Mouse (Mus musculus): ENCODE measurements around the gene Gsg1. TPM values are rescaled to one million over a fixed set of nuclear protein-coding genes. Genes with fewer than 3 reads are reported as not detected.
A peak's percentile ranks its signal among the peaks of the same experiment; 100 is the strongest.

The Gsg1 gene
- polyA plus RNA-seq, 1 experiment from 2014 or later: 0.51 TPM

DNA sequence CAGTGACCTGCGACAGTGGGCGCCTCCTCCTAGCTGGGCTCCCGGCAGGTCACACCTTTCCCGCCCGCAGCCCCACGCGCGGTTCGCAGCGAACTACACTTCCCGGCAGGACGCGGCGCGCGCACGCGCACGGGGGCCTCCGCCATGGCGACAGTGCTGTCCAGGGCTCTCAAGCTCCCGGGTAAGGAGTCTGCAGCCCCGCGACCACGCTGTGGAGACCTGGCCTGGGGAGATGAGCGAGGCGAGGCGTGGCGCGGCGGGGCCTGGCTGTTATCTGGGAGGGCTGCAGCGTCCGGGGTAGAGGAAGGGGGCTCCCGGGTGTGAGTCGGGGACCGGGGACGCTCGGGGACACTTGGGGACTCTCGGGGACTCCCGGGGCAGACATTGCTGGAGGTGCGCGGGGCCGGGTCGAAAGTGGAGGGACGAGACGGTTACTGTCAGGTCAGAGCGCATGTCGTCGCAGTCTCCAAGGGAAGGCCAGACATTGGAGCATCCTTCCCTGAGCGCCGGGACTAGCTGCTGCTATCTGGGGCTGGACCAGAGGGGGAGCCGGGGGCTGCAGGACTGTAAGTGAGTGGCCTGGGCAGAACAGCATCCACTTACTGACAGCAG lies 56.1 kb downstream of the Gsg1 start, which contains the start of the genes Fam234b and Hebp1:
Gene Fam234b (plus strand): TSS at position 57 of the 612 bp plus-strand sequence.
Gene Hebp1 (minus strand): TSS at position 102 of the 612 bp plus-strand sequence.
- peak within 1 kb of the TSS; percentile 82 for H3K4me2 ChIP-seq
- peaks cover 9% of the 10 kb centered on the region for H3K4me1 ChIP-seq (replicated peaks; ENCODE audit: control insufficient read depth, insufficient read depth, low read length)
- peak within 1 kb of the TSS; percentile 75 for H3K4me3 ChIP-seq (ENCODE audit: low read depth, low read length)
- DNase-seq (ENCODE audit: low spot score): peak; percentile 83
- H3K36me3 ChIP-seq (ENCODE audit: control insufficient read depth, insufficient read depth, low read length): no peaks in the 10 kb centered on the region; the same call in 1 of the 2 replicates
- no peaks in the 10 kb centered on the region for H3K9me3 ChIP-seq (ENCODE audit: control insufficient read depth, low read length)
- peak within 1 kb of the TSS; percentile 93 for H3K9ac ChIP-seq (ENCODE audit: low read depth, low read length)
- peak; percentile 68 for ATAC-seq (replicated peaks; ENCODE audit: low FRiP score)
- WGBS: under 1% methylated on average over 52 of the region's 52 CpGs
- H3K27ac ChIP-seq (ENCODE audit: low read depth, low read length): peak within 1 kb of the TSS; percentile 96
- no peaks in the 10 kb centered on the region for H3K27me3 ChIP-seq (replicated peaks; ENCODE audit: control insufficient read depth, insufficient read depth, low read length)

- 16% methylated on average over 7 of the region's 7 CpGs for WGBS
- H3K27me3 ChIP-seq (replicated peaks; ENCODE audit: control insufficient read depth, insufficient read depth, low read length): no peaks in the 10 kb centered on the region
- peak overlapping the region; percentile 93 for H3K9ac ChIP-seq (ENCODE audit: low read depth, low read length)
- no peaks in the 10 kb centered on the region; the same call in 1 of the 2 replicates for H3K36me3 ChIP-seq (ENCODE audit: control insufficient read depth, insufficient read depth, low read length)
- H3K4me3 ChIP-seq (ENCODE audit: low read depth, low read length): peak overlapping the region; percentile 75
- peak overlapping the region; percentile 96 for H3K27ac ChIP-seq (ENCODE audit: low read depth, low read length)
- no peak for ATAC-seq (replicated peaks; ENCODE audit: low FRiP score)
- H3K9me3 ChIP-seq (ENCODE audit: control insufficient read depth, low read length): no peaks in the 10 kb centered on the region
- DNase-seq (ENCODE audit: low spot score): no peak
- H3K4me2 ChIP-seq: peak overlapping the region; percentile 82
- peaks cover 9% of the 10 kb centered on the region for H3K4me1 ChIP-seq (replicated peaks; ENCODE audit: control insufficient read depth, insufficient read depth, low read length)
Measured at GRCm38 (mm10) chr6:135197446-135197845, 56.7 kb downstream of the Gsg1 start.

DNA sequence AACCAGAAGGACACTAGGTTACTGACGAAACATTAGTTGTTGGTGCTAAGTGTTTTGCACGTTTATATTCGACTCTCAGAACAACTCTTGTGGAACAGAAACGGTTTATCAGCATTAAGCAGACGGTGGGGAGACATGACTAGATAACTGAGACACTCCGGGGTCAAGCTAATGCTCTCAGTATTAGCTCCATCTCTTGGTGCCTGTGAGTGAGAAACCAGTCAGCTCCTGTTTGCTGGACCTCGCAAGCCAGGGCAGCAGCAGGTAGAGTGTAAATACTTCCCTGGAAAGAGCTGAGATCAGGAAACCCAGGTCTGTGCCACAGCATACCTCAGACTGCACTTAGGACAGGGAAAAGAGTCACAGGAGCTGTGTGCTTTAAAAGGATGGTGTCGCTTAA lies 57.4 kb downstream of the Gsg1 start:
- H3K9ac ChIP-seq (ENCODE audit: low read depth, low read length): peak overlapping the region; percentile 93

GRCm38 (mm10) chr6:135194907-135195306 lies 59.2 kb downstream of the Gsg1 start:
- Histone ChIP-seq H3K9me3 (ENCODE audit: control insufficient read depth, low read length) (no peaks in the 10 kb centered on the region), H3K4me2 (peak overlapping the region; percentile 82; the same call in 1 of the 2 replicates), H3K27ac (ENCODE audit: low read depth, low read length) (no peak overlapping the region), H3K9ac (ENCODE audit: low read depth, low read length) (no peak overlapping the region), H3K4me1 (replicated peaks; ENCODE audit: control insufficient read depth, insufficient read depth, low read length) (peaks cover 8% of the 10 kb centered on the region), H3K27me3 (replicated peaks; ENCODE audit: control insufficient read depth, insufficient read depth, low read length) (no peaks in the 10 kb centered on the region), H3K4me3 (ENCODE audit: low read depth, low read length) (no peak overlapping the region), H3K36me3 (ENCODE audit: control insufficient read depth, insufficient read depth, low read length) (no peaks in the 10 kb centered on the region; the same call in 1 of the 2 replicates)
- DNase-seq (ENCODE audit: low spot score): no peak
- ATAC-seq (replicated peaks; ENCODE audit: low FRiP score): no peak
- WGBS: 74% methylated on average over 4 of the region's 4 CpGs

More for the DNA sequence above, 57.4 kb downstream of the Gsg1 start:
- ATAC-seq (replicated peaks; ENCODE audit: low FRiP score) (peak; percentile 83), DNase-seq (ENCODE audit: low spot score) (no peak)
- peaks cover 9% of the 10 kb centered on the region for H3K4me1 ChIP-seq (replicated peaks; ENCODE audit: control insufficient read depth, insufficient read depth, low read length)
- WGBS: 24% methylated on average over 8 of the region's 8 CpGs
- H3K4me3 ChIP-seq (ENCODE audit: low read depth, low read length): peak overlapping the region; percentile 75
- H3K36me3 ChIP-seq (ENCODE audit: control insufficient read depth, insufficient read depth, low read length): no peaks in the 10 kb centered on the region; the same call in 1 of the 2 replicates
- H3K27ac ChIP-seq (ENCODE audit: low read depth, low read length): peak overlapping the region; percentile 96
- no peaks in the 10 kb centered on the region for H3K9me3 ChIP-seq (ENCODE audit: control insufficient read depth, low read length)
- H3K27me3 ChIP-seq (replicated peaks; ENCODE audit: control insufficient read depth, insufficient read depth, low read length): no peaks in the 10 kb centered on the region
- peak overlapping the region; percentile 82 for H3K4me2 ChIP-seq

GRCm38 (mm10) chr6:135193733-135194132 lies 60.4 kb downstream of the Gsg1 start:
- Histone ChIP-seq H3K4me3 (ENCODE audit: low read depth, low read length) (no peak overlapping the region), H3K4me1 (replicated peaks; ENCODE audit: control insufficient read depth, insufficient read depth, low read length) (peaks cover 6% of the 10 kb centered on the region), H3K4me2 (no peak overlapping the region), H3K9me3 (ENCODE audit: control insufficient read depth, low read length) (no peaks in the 10 kb centered on the region), H3K36me3 (ENCODE audit: control insufficient read depth, insufficient read depth, low read length) (no peaks in the 10 kb centered on the region; the same call in 1 of the 2 replicates), H3K9ac (ENCODE audit: low read depth, low read length) (no peak overlapping the region), H3K27me3 (replicated peaks; ENCODE audit: control insufficient read depth, insufficient read depth, low read length) (no peaks in the 10 kb centered on the region), H3K27ac (ENCODE audit: low read depth, low read length) (no peak overlapping the region)
- 68% methylated on average over 4 of the region's 4 CpGs for WGBS
- DNase-seq (ENCODE audit: low spot score) (no peak), ATAC-seq (replicated peaks; ENCODE audit: low FRiP score) (no peak)

DNA sequence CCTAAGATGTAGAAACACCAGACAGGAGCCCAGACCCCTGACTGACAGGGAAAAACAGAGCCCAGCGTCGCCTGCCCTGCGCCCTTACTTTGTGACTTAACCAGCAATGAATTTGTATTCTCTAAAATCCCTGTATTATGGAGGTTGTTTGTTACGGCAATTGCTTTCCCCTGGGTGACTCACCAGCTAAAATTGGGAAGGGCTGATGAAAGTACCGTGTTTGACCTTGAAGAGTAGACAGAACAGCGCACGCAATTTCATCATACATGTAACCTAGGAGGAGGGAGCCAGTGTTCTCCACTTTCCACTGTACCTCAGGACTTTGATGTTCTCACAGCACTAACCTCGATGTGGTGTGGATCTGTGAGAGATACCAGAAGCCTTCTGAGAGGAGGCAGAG lies 61.2 kb downstream of the Gsg1 start:
- Histone ChIP-seq H3K9me3 (ENCODE audit: control insufficient read depth, low read length) (no peaks in the 10 kb centered on the region), H3K27me3 (replicated peaks; ENCODE audit: control insufficient read depth, insufficient read depth, low read length) (no peaks in the 10 kb centered on the region), H3K36me3 (ENCODE audit: control insufficient read depth, insufficient read depth, low read length) (no peaks in the 10 kb centered on the region; the same call in 1 of the 2 replicates), H3K4me3 (ENCODE audit: low read depth, low read length) (no peak overlapping the region), H3K27ac (ENCODE audit: low read depth, low read length) (no peak overlapping the region), H3K9ac (ENCODE audit: low read depth, low read length) (no peak overlapping the region), H3K4me1 (replicated peaks; ENCODE audit: control insufficient read depth, insufficient read depth, low read length) (peaks cover 6% of the 10 kb centered on the region), H3K4me2 (no peak overlapping the region)
- no peak for ATAC-seq (replicated peaks; ENCODE audit: low FRiP score)
- 79% methylated on average over 8 of the region's 8 CpGs for WGBS
- DNase-seq (ENCODE audit: low spot score): no peak

- Histone ChIP-seq H3K4me1 (replicated peaks; ENCODE audit: control insufficient read depth, insufficient read depth, low read length) (peaks cover 9% of the 10 kb centered on the region), H3K36me3 (ENCODE audit: control insufficient read depth, insufficient read depth, low read length) (no peaks in the 10 kb centered on the region; the same call in 1 of the 2 replicates), H3K9me3 (ENCODE audit: control insufficient read depth, low read length) (no peaks in the 10 kb centered on the region), H3K27me3 (replicated peaks; ENCODE audit: control insufficient read depth, insufficient read depth, low read length) (no peaks in the 10 kb centered on the region), H3K4me2 (no peak overlapping the region), H3K9ac (ENCODE audit: low read depth, low read length) (no peak overlapping the region), H3K27ac (ENCODE audit: low read depth, low read length) (no peak overlapping the region), H3K4me3 (ENCODE audit: low read depth, low read length) (no peak overlapping the region)
- DNase-seq (ENCODE audit: low spot score) (no peak), ATAC-seq (replicated peaks; ENCODE audit: low FRiP score) (no peak)
- WGBS: 91% methylated on average over 1 of the region's 1 CpGs
Measured at GRCm38 (mm10) chr6:135191906-135192305, 62.2 kb downstream of the Gsg1 start.

DNA sequence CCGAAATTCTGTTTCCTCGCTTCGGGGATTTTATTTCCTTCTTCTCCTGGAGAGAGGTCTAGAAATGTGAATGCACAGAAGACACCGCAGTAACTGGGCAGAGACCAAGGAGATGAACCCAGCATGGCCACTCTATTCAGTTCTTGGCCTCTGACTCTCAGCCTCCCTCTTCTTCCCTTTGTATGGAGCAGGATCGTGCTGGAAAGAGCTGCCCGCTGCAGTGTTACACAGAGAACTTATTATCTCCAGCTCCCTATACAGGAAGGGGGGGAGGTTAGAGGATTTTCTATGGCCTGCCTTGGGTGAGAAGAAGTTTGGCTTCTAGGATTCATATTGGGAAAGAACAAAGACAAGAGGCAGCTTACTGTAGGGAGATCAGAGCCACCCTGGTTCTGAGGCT lies 64.0 kb downstream of the Gsg1 start:
- 75% methylated on average over 6 of the region's 6 CpGs for WGBS
- Histone ChIP-seq H3K27me3 (replicated peaks; ENCODE audit: control insufficient read depth, insufficient read depth, low read length) (no peaks in the 10 kb centered on the region), H3K4me3 (ENCODE audit: low read depth, low read length) (no peak overlapping the region), H3K4me1 (replicated peaks; ENCODE audit: control insufficient read depth, insufficient read depth, low read length) (peaks cover 3% of the 10 kb centered on the region), H3K9ac (ENCODE audit: low read depth, low read length) (no peak overlapping the region), H3K4me2 (no peak overlapping the region), H3K27ac (ENCODE audit: low read depth, low read length) (0 out of 2 replicates have a peak overlapping the region, but pooled peaks have one; percentile 1), H3K9me3 (ENCODE audit: control insufficient read depth, low read length) (no peaks in the 10 kb centered on the region), H3K36me3 (ENCODE audit: control insufficient read depth, insufficient read depth, low read length) (no peaks in the 10 kb centered on the region; the same call in 1 of the 2 replicates)
- ATAC-seq (replicated peaks; ENCODE audit: low FRiP score) (no peak), DNase-seq (ENCODE audit: low spot score) (no peak)

DNA sequence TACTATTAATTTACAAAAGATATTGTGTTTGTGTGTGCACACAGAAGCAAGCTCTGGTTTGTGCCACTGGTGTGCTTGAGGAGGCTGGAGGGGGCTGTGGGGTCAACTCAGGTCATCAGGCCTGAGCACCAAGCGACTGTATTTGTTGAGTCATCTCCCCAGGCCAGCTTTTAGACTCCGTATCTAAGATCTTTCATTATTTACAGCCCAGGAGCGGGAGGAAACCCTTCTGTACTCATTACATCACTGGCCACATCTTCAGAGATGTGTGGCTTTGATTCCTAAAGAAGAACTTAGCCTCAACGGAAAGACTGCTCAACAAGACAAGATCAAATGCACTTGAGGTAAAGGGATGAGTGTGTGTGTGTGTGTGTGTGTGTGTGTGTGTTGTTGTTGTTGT lies 65.5 kb downstream of the Gsg1 start:
- WGBS: 36% methylated on average over 4 of the region's 4 CpGs
- Histone ChIP-seq H3K4me3 (ENCODE audit: low read depth, low read length) (no peak overlapping the region), H3K4me1 (replicated peaks; ENCODE audit: control insufficient read depth, insufficient read depth, low read length) (peaks cover 3% of the 10 kb centered on the region), H3K9me3 (ENCODE audit: control insufficient read depth, low read length) (no peaks in the 10 kb centered on the region), H3K36me3 (ENCODE audit: control insufficient read depth, insufficient read depth, low read length) (no peaks in the 10 kb centered on the region; the same call in 1 of the 2 replicates), H3K9ac (ENCODE audit: low read depth, low read length) (no peak overlapping the region), H3K27ac (ENCODE audit: low read depth, low read length) (no peak overlapping the region), H3K27me3 (replicated peaks; ENCODE audit: control insufficient read depth, insufficient read depth, low read length) (no peaks in the 10 kb centered on the region), H3K4me2 (no peak overlapping the region)
- DNase-seq (ENCODE audit: low spot score): no peak
- no peak for ATAC-seq (replicated peaks; ENCODE audit: low FRiP score)
